Mouse (Mus musculus): ENCODE results near the gene Ugt1a9. TPM values are rescaled to one million over a fixed set of nuclear protein-coding genes. Genes with fewer than 3 reads are reported as not detected.
A peak's percentile ranks its signal among the peaks of the same experiment; 100 is the strongest.
"Not testable (repeated sequence)": the region's sequence is repeated elsewhere in the genome, so short reads cannot be mapped to it uniquely, and the experiment has no call there.

Gene Ugt1a9
- total RNA-seq (2021): not detected

DNA sequence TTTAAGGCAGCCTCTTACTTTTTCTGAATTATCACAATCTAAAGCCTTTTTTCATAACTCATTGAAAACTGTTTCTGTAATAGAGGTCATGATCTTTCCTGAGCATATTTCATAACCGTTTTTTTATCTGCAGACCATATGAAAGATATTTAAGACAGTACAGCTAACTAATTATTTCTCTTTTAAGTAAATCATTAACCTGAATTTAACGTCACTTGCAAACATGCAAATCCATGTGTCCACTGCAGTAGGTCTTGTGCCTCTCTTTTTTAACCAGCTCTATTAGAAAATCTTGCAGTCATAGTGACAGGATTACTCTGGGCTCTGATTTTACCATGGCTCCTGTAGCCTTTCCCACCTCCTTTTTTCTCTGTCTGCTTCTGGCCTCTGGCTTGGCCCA lies at the start of gene Ugt1a9:
Gene Ugt1a9 (plus strand): TSS at position 306 of the 400 bp plus-strand sequence.
- DNase-seq: no peak
- intact Hi-C loops (cut with DNase I): no loop called here

GRCm38 (mm10) chr1:88025244-88025643 lies 45.4 kb upstream of the Ugt1a9 start:
- DNase-seq; intact Hi-C loops (cut with DNase I): not testable (repeated sequence)

DNA sequence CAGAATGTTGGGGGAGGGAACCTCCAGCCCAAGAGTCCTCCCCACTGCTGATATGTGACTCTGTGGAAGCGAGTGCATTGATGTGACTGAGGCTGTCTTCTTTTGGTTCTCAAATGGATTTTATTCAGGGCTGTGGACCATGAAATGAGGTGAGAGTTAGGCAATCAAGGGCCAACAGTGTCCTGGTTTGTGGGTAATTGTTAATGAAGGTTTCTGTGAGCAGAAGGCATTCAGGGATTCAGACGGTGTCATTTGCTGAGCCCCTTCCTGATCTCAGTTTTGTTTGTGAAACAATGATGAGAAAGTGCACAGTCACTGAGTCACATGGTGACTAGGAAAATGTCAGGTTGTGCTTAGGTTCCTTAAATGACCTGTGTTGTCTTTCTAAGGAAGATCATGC lies 27.6 kb upstream of the Ugt1a9 start:
- intact Hi-C loops (cut with DNase I); DNase-seq: not testable (repeated sequence)

DNA sequence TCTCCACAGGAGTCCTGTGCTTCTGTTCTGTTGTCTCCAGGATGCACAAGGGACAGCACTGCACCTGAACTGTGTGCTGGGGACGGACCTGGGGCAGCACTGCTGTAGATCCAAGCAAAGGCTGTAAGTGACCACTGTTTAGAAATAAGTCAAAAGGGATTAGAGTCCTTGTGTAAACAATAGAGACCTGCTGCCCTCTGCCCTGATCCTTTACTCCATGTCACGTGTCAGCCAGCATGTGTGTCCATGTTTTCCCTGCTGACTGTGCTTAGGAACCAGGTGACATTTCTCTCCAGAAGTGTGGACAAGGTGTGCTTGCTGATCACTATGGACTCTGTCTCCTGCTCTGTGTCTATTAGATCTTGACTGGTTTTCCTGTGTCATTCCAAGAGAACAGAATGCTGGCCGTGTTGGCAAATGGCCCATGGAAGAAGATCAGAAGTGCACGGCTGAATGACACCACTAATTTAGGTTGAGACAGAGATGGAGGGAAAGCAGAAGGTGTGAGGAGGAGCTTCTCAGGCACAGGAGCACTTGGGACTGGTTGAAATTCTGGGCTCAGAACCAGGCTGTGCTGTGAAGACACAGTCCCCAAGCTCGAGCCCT lies 25.7 kb upstream of the Ugt1a9 start:
- intact Hi-C loops (cut with DNase I); DNase-seq: not testable (repeated sequence)

DNA sequence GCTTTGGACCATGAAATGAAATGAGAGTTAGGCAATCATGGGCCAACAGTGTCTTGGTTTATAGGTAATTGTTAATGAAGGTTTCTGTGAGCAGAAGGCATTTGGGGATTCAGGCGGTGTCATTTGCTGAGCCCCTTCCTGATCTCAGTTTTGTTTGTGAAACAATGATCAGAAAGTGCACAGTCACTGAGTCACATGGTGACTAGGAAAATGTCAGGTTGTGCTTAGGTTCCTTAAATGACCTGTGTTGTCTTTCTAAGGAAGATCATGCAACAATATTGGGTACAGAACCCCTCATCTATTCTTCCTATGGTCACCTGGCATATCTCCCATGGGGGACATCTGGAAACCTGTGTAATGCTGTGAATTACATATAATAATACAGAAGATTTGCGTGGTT lies 23.2 kb upstream of the Ugt1a9 start:
- intact Hi-C loops (cut with DNase I); DNase-seq: not testable (repeated sequence)

- intact Hi-C loops (cut with DNase I): no loop called here
- no peak for DNase-seq
Observed at GRCm38 (mm10) chr1:88055088-88055487, 15.5 kb upstream of the Ugt1a9 start, which contains the start of gene Ugt1a10. Gene Ugt1a10 (plus strand): TSS chr1:88055388.

- DNase-seq; intact Hi-C loops (cut with DNase I): not testable (repeated sequence)
Observed at GRCm38 (mm10) chr1:88066472-88067102, 4.0 kb upstream of the Ugt1a9 start.

GRCm38 (mm10) chr1:88070902-88071301 lies 302 bp downstream of the Ugt1a9 start:
- intact Hi-C loops (cut with DNase I): no loop called here
- no peak for DNase-seq

GRCm38 (mm10) chr1:88074471-88074870 lies 3.9 kb downstream of the Ugt1a9 start:
- intact Hi-C loops (cut with DNase I): no loop called here
- no peak for DNase-seq

GRCm38 (mm10) chr1:88077128-88077527 lies 6.5 kb downstream of the Ugt1a9 start:
- DNase-seq: no peak
- intact Hi-C loops (cut with DNase I): no loop called here

DNA sequence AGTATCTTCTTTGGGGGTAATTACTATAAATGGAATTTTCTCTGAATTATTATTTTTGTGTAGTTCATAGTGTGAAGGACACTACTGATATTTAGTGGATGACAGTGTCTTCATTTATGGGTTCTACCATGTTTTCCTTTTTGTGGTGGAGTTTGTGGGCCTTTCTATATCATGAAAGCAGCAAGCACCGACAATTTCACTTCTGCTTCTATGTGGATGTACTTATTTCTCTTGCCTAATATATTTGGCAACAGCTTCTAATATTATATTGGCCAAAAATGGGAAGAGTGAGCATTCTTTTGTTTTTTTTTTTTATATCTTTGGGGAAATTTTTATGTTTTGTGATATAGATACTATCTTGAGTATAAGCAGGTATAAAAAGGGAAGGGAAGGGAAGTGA lies 11.1 kb downstream of the Ugt1a9 start:
- no peak for DNase-seq
- intact Hi-C loops (cut with DNase I): no loop called here

DNA sequence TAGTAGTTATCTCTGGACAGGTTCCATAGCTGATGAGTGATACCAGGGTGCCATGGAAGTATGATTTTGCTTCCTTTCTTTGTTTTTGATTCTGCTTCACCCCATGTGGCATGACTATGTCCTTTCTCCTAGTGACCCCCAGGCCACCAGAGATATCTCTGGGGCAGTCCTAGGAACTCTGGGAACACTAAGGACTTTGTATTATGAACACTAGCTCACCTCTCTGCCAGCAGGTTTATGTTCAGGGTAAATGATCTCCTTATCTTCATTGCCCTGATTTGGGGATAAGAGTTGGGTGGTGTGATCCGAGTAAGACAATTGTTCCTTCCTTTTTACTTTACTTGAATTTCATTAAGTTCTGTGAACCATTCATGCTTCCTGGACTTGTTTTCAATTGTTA lies 15.5 kb downstream of the Ugt1a9 start:
- DNase-seq: no peak
- intact Hi-C loops (cut with DNase I): no loop called here

DNA sequence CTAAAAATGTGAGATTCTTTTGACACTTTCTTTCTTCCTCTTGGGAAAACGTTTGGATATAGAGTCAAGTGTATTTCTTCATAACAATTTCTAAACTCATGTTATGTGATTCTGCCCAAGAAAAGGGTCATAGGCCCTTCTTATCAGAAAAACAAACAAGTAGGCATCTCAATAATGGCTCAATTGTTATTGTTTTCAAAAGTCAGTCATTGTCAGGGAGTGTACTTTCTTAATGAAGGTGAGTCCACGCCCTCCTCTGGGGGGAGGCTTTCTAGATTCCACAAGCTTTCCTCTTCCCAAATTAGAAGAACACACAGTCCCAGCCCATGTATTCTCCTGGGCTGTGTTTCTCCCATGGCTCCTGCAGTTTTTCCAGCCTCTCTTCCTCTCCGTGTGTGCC lies 16.9 kb downstream of the Ugt1a9 start, which contains the start of gene Ugt1a8:
Gene Ugt1a8 (plus strand): TSS at position 301 of the 400 bp plus-strand sequence.
- no peak for DNase-seq
- intact Hi-C loops (cut with DNase I): no loop called here

- DNase-seq: no peak
- intact Hi-C loops (cut with DNase I): no loop called here
Observed at GRCm38 (mm10) chr1:88092341-88092740, 21.7 kb downstream of the Ugt1a9 start.

GRCm38 (mm10) chr1:88094270-88094676 lies 23.7 kb downstream of the Ugt1a9 start:
- DNase-seq; intact Hi-C loops (cut with DNase I): not testable (repeated sequence)

GRCm38 (mm10) chr1:88094941-88095492 lies 24.4 kb downstream of the Ugt1a9 start, which contains the start of gene Ugt1a7c:
Gene Ugt1a7c (plus strand): TSS chr1:88095062.
- DNase-seq: peak; percentile 22 to 42
- intact Hi-C loops (cut with DNase I): no loop called here

- intact Hi-C loops (cut with DNase I): not testable (repeated sequence)
Observed at GRCm38 (mm10) chr1:88098546-88098945, 27.9 kb downstream of the Ugt1a9 start.

GRCm38 (mm10) chr1:88099691-88100090 lies 29.1 kb downstream of the Ugt1a9 start:
- DNase-seq; intact Hi-C loops (cut with DNase I): not testable (repeated sequence)

More at GRCm38 (mm10) chr1:88098546-88098945, 27.9 kb downstream of the Ugt1a9 start:
- not testable (repeated sequence) for DNase-seq

GRCm38 (mm10) chr1:88103019-88103418 lies 32.4 kb downstream of the Ugt1a9 start, which contains the start of gene Ugt1a6b:
Gene Ugt1a6b (plus strand): TSS chr1:88103252.
- DNase-seq; intact Hi-C loops (cut with DNase I): not testable (repeated sequence)

DNA sequence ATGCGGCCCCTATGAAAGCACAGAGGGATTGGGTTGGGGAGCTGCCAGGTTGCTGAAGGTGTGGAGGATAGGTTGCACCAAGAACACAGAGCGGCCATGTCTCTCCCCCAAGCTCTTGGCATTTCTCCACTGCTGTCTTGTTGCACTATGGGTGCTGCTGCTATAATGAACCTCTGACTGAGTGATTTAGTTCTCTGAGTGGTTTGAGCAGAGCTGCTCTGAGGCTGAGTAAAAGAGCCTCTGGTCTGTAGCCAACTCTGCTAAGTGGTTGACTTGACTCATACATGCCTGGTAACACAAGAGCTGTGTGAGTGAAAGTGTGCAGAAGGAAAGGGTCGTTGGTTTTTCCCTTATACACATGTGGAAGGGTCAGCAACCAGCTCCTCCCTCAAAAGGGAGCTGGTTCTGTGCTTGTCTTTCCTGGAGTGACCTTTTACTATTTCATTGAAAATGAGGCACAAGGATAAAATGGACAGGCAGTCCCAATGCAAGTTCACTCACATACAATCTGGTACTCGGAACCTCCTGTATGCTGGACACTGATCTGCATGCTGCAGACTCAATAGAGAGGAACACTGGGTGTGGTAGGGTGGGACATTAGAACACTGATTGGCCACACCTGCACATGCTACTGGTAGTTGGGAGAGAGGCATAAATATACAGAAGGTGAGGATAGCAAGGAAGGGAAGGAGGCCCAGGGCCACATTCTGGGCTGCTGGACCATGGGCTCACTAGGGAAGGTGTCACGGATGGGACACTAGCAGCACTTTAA lies 33.3 kb downstream of the Ugt1a9 start:
- intact Hi-C loops (cut with DNase I); DNase-seq: not testable (repeated sequence)

All from heart, postnatal 36 days (tissue).